Mouse (Mus musculus) midbrain, embryonic 14.5 days (tissue): ENCODE data around the gene Dnah1. TPM values are rescaled to one million over a fixed set of nuclear protein-coding genes. Genes with fewer than 3 reads are reported as not detected.

Source experiments
- ATAC-seq: fragments of 200-750 bp; cut with Nextera tagmentation; 2 replicates; pipeline ENCODE4 v1.8.0; 2017; ENCODE audit warnings: moderate number of reproducible peaks, moderate library complexity; ENCODE audit not compliant: low FRiP score, low TSS enrichment
- DNase-seq: peaks from one replicate; pipeline ENCODE4 v3.0.0-alpha.2; 2015
- H3K27ac ChIP-seq: fragments of 300-500 bp; sonication (generic); replicated peaks from 2 replicates; pipeline ENCODE4 v1.5.1; 2014; ENCODE audit warnings: mild to moderate bottlenecking, low read depth, low read length, moderate library complexity
- H3K27me3 ChIP-seq: fragments of 300-500 bp; sonication (generic); 2 replicates; pipeline ENCODE4 v1.6.1; 2014; ENCODE audit warnings: low read length, control low read depth, mixed read lengths; ENCODE audit not compliant: control insufficient read depth, insufficient read depth
- H3K36me3 ChIP-seq: fragments of 300-500 bp; sonication (generic); 2 replicates; pipeline ENCODE4 v1.6.1; 2014; ENCODE audit warnings: low read length, control low read depth; ENCODE audit not compliant: control insufficient read depth, insufficient read depth
- H3K4me1 ChIP-seq: fragments of 300-500 bp; sonication (generic); 2 replicates; pipeline ENCODE4 v1.6.1; 2014; ENCODE audit warnings: mild to moderate bottlenecking, antibody characterized with exemption, low read length, control low read depth; ENCODE audit not compliant: control insufficient read depth, insufficient read depth
- H3K4me2 ChIP-seq: fragments of 300-500 bp; sonication (generic); 2 replicates; pipeline ENCODE4 v1.6.1; 2014; ENCODE audit warnings: mild to moderate bottlenecking, low read length, moderate library complexity
- H3K4me3 ChIP-seq: fragments of 300-500 bp; sonication (generic); replicated peaks from 2 replicates; pipeline ENCODE4 v1.5.1; 2014; ENCODE audit warnings: low read depth, low read length
- H3K9ac ChIP-seq: fragments of 300-500 bp; sonication (generic); replicated peaks from 2 replicates; pipeline ENCODE4 v1.6.1; 2014; ENCODE audit warnings: mild to moderate bottlenecking, low read length, moderate library complexity
- H3K9me3 ChIP-seq: fragments of 300-500 bp; sonication (generic); 2 replicates; pipeline ENCODE4 v1.6.1; 2016; ENCODE audit warnings: low read length, control low read depth, mixed read lengths; ENCODE audit not compliant: control insufficient read depth
- WGBS: fragments of 180-500 bp; shearing (Covaris S2); extraction: QIAGEN DNeasy Blood & Tissue Kit; methylation state at CpG from one replicate; pipeline ENCODE4 v1.1.7; 2014; 5-methylcytosine and 5-hydroxymethylcytosine counted together
- polyA plus RNA-seq: library from polyadenylated mRNA; unstranded; fragments of >200 nt; fragmentation: Nextera tagmentation; extraction: Ambion mirVana; gene quantifications from 2 replicates; pipeline ENCODE4 v1.2.1, GENCODE M21; 2014

Dnah1 gene
- polyA plus RNA-seq, 1 experiment from 2014 or later: 5.2 TPM

DNA sequence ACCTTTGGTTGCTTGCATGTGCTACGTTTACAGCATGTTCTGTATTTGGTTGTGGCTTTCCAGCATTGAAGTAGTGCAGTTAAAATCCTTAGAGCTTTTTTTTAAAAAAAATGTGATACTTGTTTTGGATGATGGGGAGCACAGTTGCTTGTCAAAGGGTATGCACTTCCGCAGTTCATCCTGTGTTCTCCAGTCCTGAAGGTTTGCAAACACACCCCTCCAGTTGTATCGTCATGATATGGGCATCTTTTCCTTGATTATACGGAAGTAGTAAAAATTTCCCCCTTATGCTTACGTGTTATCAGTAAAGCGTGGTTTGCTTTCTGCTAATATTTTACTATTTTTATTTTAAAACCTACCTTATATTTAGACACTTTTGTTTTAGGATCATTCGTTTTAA lies 13.7 kb upstream of the Dnah1 start:
- Histone ChIP-seq H3K9ac (peak overlapping the region; percentile 81), H3K9me3 (no peaks in the 10 kb centered on the region), H3K27me3 (no peaks in the 10 kb centered on the region), H3K27ac (peak overlapping the region; percentile 92; the same call in 1 of the 2 replicates), H3K4me1 (peaks cover 17% of the 10 kb centered on the region), H3K4me2 (peak overlapping the region; percentile 60), H3K4me3 (peak overlapping the region; percentile 92), H3K36me3 (peaks cover 7% of the 10 kb centered on the region; the same call in 1 of the 2 replicates)
- ATAC-seq (no peak), DNase-seq (no peak)
- WGBS: 48% methylated on average over 7 of the region's 7 CpGs

DNA sequence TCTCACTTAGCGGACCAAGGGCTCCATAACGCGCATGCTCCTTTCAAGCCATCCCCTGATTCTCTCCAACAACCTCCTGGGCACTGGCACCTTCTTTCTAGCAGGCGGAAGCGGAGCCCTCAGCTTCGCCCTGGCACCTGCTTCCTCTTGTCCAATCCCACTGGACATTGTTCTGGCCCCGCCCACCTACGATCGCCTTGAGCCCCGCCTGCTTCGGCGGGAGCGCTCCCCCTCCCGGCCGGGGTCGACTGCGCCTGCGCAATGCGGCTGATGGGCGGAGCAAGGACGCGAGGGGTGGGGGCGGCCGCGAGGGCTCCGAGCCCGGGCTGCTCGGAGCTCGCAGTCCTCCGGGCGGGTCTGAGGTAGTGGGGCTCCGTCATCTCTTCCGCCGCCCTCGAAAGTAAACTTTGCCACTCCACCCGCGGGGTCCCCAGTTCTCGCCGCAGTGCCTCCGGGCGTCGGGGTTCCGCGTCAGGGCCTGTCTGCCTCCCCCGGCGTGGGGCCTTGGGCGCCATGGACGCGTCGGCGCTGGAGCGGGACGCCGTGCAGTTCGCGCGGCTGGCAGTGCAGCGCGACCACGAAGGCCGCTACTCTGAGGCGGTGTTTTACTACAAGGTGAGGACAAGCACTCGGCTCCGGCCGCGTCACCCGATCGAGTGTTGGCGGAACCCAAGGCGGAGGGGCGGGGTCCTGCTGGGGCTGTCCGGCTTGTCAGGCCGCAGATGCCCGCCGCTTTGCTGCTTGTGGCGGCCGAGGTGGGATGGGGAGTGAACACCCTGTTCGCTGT lies 12.9 kb upstream of the Dnah1 start, which contains the start of gene Capn7:
Capn7 (plus strand) TSS at position 270 of the 787 bp plus-strand sequence.
- Histone ChIP-seq H3K36me3 (peaks cover 7% of the 10 kb centered on the region; the same call in 1 of the 2 replicates), H3K4me3 (peak within 1 kb of the TSS; percentile 92), H3K27me3 (no peaks in the 10 kb centered on the region), H3K27ac (peak within 1 kb of the TSS; percentile 92), H3K4me2 (peak within 1 kb of the TSS; percentile 60), H3K9ac (peak within 1 kb of the TSS; percentile 81), H3K9me3 (no peaks in the 10 kb centered on the region), H3K4me1 (peaks cover 17% of the 10 kb centered on the region)
- WGBS: under 1% methylated on average over 78 of the region's 78 CpGs
- ATAC-seq: peak; percentile 98
- DNase-seq: peak; percentile 100

DNA sequence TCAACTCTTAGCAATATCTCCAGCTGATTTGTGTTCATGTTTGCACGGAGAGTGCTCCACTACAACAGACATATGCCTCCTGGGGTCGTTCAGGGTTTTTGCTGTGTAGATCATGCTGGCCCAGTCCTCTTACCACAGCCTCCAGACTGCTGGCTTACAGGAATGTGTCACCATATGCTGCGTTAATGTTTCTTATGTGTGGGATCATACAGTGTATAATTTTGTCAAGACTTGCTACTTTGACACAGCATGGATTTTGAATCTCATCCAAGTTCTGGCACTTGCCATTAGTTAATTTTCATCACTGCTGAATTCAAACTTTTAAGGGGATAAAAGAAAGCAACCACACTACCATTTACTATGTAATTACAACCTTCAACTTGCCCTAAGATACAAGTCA lies 12.1 kb upstream of the Dnah1 start:
- peak overlapping the region; percentile 60 for H3K4me2 ChIP-seq
- H3K27ac ChIP-seq: peak overlapping the region; percentile 92
- H3K9me3 ChIP-seq: no peaks in the 10 kb centered on the region
- H3K27me3 ChIP-seq: no peaks in the 10 kb centered on the region
- H3K36me3 ChIP-seq: 0 out of 2 replicates have a peak, but pooled peaks cover 7% of the 10 kb centered on the region
- H3K9ac ChIP-seq: peak overlapping the region; percentile 46
- ATAC-seq: no peak
- H3K4me1 ChIP-seq: peaks cover 17% of the 10 kb centered on the region
- no peak for DNase-seq
- H3K4me3 ChIP-seq: peak overlapping the region; percentile 92
- WGBS: 55% methylated on average over 3 of the region's 3 CpGs

DNA sequence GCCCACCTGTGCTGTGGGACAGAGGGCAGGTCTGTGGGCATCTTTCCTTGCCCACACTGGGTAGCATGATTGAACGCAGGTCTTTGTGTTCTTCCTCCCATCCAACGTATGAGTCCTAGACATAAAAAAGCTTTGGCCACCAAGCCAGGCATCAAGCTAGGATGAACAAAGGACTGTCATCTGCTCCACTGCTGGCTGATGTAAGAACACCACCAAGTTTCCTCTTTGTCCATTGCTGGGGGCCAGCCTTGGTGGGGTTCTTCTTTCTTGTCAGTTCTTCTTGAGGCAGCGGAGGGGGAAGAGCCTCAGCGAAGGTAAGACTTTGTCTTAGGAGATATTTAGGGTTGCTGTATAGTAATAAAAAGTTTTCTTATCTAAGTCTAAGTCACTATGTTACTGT lies 7.3 kb upstream of the Dnah1 start:
- H3K9me3 ChIP-seq: no peaks in the 10 kb centered on the region
- ATAC-seq: no peak
- WGBS: 76% methylated on average over 4 of the region's 4 CpGs
- H3K9ac ChIP-seq: no peak overlapping the region
- peaks cover 4% of the 10 kb centered on the region; the same call in 1 of the 2 replicates for H3K4me1 ChIP-seq
- H3K4me3 ChIP-seq: no peak overlapping the region
- no peak overlapping the region for H3K27ac ChIP-seq
- H3K4me2 ChIP-seq: no peak overlapping the region
- no peaks in the 10 kb centered on the region for H3K27me3 ChIP-seq
- no peak for DNase-seq
- no peaks in the 10 kb centered on the region for H3K36me3 ChIP-seq

DNA sequence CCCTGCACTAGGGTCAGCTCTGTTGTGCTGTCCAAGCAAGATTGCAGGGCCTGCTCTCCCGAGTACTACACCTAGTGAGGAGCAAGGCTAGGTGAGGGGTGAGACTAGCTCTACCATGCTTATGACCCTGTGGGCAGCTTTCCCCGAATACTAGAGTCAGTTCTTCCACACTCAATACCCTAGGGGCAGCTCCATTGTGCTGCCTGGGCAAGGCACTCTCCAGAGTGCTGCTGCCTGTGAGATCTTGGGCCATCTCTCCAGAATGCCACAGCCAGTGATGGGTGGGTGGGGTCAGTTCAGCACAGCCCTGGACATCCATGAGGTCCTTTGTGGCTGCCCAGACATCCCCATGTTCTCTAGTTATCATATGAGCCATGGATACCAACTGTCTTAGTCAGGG lies 6.0 kb upstream of the Dnah1 start:
- WGBS: 58% methylated on average over 2 of the region's 2 CpGs
- ATAC-seq (no peak), DNase-seq (no peak)
- no peak overlapping the region for H3K9ac ChIP-seq
- no peaks in the 10 kb centered on the region for H3K36me3 ChIP-seq
- H3K9me3 ChIP-seq: no peaks in the 10 kb centered on the region
- no peak overlapping the region for H3K4me3 ChIP-seq
- H3K27me3 ChIP-seq: no peaks in the 10 kb centered on the region
- H3K4me2 ChIP-seq: no peak overlapping the region
- H3K4me1 ChIP-seq: no peaks in the 10 kb centered on the region
- no peak overlapping the region for H3K27ac ChIP-seq

DNA sequence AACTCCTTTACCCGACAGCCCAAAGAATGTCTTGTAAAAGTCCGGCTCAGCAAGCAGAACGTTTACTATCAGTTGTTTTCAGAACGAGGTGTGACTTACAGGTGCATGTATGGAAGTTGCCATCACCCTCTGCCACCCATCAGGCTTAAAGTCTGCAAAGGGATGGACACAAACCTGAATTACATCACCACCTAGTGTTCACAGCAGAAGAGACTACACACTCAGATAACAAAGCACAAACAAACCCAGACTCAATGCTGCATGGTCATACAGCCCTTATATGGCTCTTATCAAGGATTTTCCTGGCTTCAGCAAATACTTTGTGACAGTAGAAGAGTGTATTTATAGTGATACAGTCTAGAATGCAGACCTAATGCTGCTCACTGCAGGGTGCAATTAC lies 4.0 kb upstream of the Dnah1 start:
- Histone ChIP-seq H3K27me3 (no peaks in the 10 kb centered on the region), H3K4me2 (no peak overlapping the region), H3K9ac (no peak overlapping the region), H3K4me3 (no peak overlapping the region), H3K27ac (no peak overlapping the region), H3K36me3 (no peaks in the 10 kb centered on the region), H3K4me1 (0 out of 2 replicates have a peak, but pooled peaks cover 5% of the 10 kb centered on the region), H3K9me3 (no peaks in the 10 kb centered on the region)
- whole genome bisulfite sequencing: 84% methylated on average over 4 of the region's 4 CpGs
- DNase-seq (peak; percentile 9), ATAC-seq (no peak)

DNA sequence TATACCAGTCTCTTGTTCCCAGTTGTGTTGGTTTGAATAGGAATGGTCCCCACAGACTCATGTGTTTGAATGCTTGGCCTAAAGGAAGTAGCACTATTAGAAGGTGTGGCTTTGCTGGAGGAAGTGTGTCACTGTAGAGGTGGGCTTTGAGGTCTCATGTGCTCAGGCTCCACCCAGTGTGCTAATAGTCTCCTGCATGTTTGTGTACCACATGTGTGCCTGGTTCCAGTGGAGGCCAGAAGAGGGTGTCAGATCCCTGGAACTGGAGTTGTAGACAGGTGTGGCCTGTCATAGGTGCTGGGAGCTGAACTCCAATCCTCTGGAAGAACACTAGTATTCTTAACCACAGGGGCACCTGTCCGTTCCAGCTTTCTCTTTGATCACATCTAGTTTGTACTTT lies 3.5 kb upstream of the Dnah1 start:
- H3K4me2 ChIP-seq: no peak overlapping the region
- DNase-seq: no peak
- H3K27me3 ChIP-seq: no peaks in the 10 kb centered on the region
- H3K4me3 ChIP-seq: no peak overlapping the region
- H3K36me3 ChIP-seq: no peaks in the 10 kb centered on the region
- no peak for ATAC-seq
- 0 out of 2 replicates have a peak, but pooled peaks cover 5% of the 10 kb centered on the region for H3K4me1 ChIP-seq
- H3K9ac ChIP-seq: no peak overlapping the region
- H3K27ac ChIP-seq: no peak overlapping the region
- 95% methylated on average over 1 of the region's 1 CpGs for WGBS
- H3K9me3 ChIP-seq: no peaks in the 10 kb centered on the region

DNA sequence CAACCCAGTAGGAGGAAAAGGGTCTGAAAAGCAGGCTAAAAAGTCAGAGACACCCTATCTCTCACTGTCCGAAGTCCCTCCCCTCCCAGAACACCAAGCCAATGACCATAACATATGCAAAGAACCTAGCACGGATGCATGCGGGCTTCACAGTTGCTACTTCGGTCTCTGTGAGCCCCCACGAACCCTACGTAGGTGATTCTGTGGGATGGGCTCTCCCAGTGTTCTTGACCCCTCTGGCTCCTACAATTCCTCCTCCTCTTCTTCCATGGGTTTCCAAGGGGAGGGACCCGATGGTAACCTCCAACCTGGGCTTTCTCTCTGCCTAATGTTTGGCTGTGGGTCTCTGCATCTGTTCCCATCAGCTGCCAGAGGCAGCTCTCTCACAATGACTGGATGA lies 3.1 kb upstream of the Dnah1 start:
- H3K9ac ChIP-seq: no peak overlapping the region
- no peak overlapping the region for H3K27ac ChIP-seq
- H3K4me2 ChIP-seq: no peak overlapping the region
- ATAC-seq (no peak), DNase-seq (no peak)
- no peaks in the 10 kb centered on the region for H3K36me3 ChIP-seq
- no peaks in the 10 kb centered on the region for H3K27me3 ChIP-seq
- H3K4me1 ChIP-seq: 0 out of 2 replicates have a peak, but pooled peaks cover 5% of the 10 kb centered on the region
- no peak overlapping the region for H3K4me3 ChIP-seq
- H3K9me3 ChIP-seq: no peaks in the 10 kb centered on the region
- WGBS: 82% methylated on average over 7 of the region's 7 CpGs

DNA sequence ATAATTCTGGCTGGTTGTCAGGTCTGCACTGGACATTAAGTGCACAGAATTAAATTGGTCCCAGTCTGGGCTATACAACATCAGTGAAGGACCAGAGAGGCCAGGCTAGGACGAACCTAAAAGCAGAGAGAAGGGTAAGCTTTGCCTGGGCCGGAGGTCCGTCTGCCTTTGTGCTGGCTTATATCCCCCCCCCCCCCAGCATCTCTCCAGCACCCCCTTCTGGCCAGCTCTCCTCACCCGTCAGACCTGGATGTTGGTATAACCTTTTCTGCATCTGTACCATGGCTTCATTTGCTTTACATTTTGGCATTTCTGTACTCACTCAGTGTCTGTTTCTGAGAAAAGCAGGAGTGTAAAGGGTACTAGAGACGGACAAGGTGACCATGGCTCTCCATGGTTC lies 1.9 kb upstream of the Dnah1 start:
- H3K4me1 ChIP-seq: 0 out of 2 replicates have a peak, but pooled peaks cover 5% of the 10 kb centered on the region
- DNase-seq: no peak
- no peak for ATAC-seq
- 41% methylated on average over 5 of the region's 5 CpGs for WGBS
- no peak overlapping the region for H3K9ac ChIP-seq
- H3K9me3 ChIP-seq: no peaks in the 10 kb centered on the region
- no peak overlapping the region for H3K4me2 ChIP-seq
- H3K36me3 ChIP-seq: no peaks in the 10 kb centered on the region
- H3K27me3 ChIP-seq: no peaks in the 10 kb centered on the region
- H3K27ac ChIP-seq: no peak overlapping the region
- no peak overlapping the region for H3K4me3 ChIP-seq
